Mouse (Mus musculus) left cerebral cortex, adult 11 months (tissue): ENCODE measurements at regions not wholly inside any gene's neighbourhood (a gene's known extent, or its start where the extent isn't known, plus 50 kb on each side); places are given as distances from the start of the nearest gene placed in this dataset.

Experiments
- DNase-seq: peaks from one replicate; pipeline ENCODE4 v3.0.0; 2022; ENCODE audit warnings: low spot score

GRCm38 (mm10) chr2:159534951-159535350, 740.3 kb downstream of the Dhx35 start:
- DNase-seq, result no peak

GRCm38 (mm10) chr2:159539261-159539660, 744.7 kb downstream of the Dhx35 start:
- DNase-seq, result peak; percentile 18

- no peak for DNase-seq
Measured at GRCm38 (mm10) chr2:159557567-159557966, 763.0 kb downstream of the Dhx35 start.

GRCm38 (mm10) chr2:159565255-159565654, 768.7 kb downstream of the Gm826 start:
- no peak for DNase-seq

- no peak for DNase-seq
Measured at GRCm38 (mm10) chr2:159565921-159566320, 768.0 kb downstream of the Gm826 start.

GRCm38 (mm10) chr2:159566461-159566860, 767.5 kb downstream of the Gm826 start:
- DNase-seq, result no peak

GRCm38 (mm10) chr2:159568391-159568790, 765.6 kb downstream of the Gm826 start:
- no peak for DNase-seq

- no peak for DNase-seq
Measured at GRCm38 (mm10) chr2:159571862-159572261, 762.1 kb downstream of the Gm826 start.

- DNase-seq, result no peak
Measured at GRCm38 (mm10) chr2:159575271-159575670, 758.7 kb downstream of the Gm826 start.

- DNase-seq, result no peak
Measured at GRCm38 (mm10) chr2:159583103-159583502, 750.9 kb downstream of the Gm826 start.

GRCm38 (mm10) chr2:159584641-159585040, 749.3 kb downstream of the Gm826 start:
- DNase-seq, result no peak

- DNase-seq, result no peak
Measured at GRCm38 (mm10) chr2:159586697-159587473, 747.1 kb downstream of the Gm826 start.

- no peak for DNase-seq
Measured at GRCm38 (mm10) chr2:159591396-159592124, 742.4 kb downstream of the Gm826 start.

GRCm38 (mm10) chr2:159592841-159593240, 741.1 kb downstream of the Gm826 start:
- DNase-seq, result no peak

- no peak for DNase-seq
Measured at GRCm38 (mm10) chr2:159596285-159596684, 737.7 kb downstream of the Gm826 start.

- DNase-seq, result no peak
Measured at GRCm38 (mm10) chr2:159598080-159598479, 735.9 kb downstream of the Gm826 start.

GRCm38 (mm10) chr2:159607191-159607590, 726.8 kb downstream of the Gm826 start:
- no peak for DNase-seq

GRCm38 (mm10) chr2:159610451-159610850, 723.5 kb downstream of the Gm826 start:
- DNase-seq, result no peak

- no peak for DNase-seq
Measured at GRCm38 (mm10) chr2:159616685-159617084, 717.3 kb downstream of the Gm826 start.

GRCm38 (mm10) chr2:159621261-159621660, 712.7 kb downstream of the Gm826 start:
- DNase-seq, result no peak

- DNase-seq, result no peak
Measured at GRCm38 (mm10) chr2:159622141-159622669, 711.8 kb downstream of the Gm826 start.

- no peak for DNase-seq
Measured at GRCm38 (mm10) chr2:159625306-159625705, 708.7 kb downstream of the Gm826 start.

- DNase-seq, result no peak
Measured at GRCm38 (mm10) chr2:159645861-159646260, 688.1 kb downstream of the Gm826 start.
